Mouse (Mus musculus): Measurements from ENCODE around the gene Mfsd2a.
A peak's percentile ranks its signal among the peaks of the same experiment; 100 is the strongest.

Mfsd2a gene

DNA sequence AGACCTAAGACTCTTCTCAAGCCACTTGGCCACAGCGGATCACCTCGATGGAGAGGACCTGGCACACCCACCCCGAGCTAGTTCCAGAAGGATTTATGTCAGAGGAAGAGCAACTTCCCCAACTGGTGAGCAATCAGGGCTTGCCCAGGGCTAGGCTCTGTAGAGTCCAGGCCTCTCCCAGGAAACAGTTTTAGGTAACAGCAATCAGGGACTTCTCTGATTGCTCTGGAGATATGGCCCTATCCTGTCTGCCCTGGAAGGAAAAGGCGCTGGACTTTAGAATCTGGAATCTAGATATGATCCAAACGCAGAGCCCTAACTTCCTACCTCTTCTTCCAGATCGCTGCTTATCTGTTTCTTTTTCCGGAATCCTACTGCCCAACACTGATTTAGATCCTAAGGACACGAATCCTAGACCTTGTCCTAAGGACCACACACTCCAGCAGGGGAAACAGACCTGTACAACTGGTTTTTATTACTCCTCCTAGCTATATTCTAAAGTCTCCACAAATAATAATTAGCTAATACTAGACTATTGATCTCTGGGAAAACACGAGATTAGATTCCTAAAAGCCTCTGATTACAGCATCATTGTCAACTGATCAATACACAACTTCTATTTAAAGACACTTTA lies 25.4 kb downstream of the Mfsd2a start:
- DNase-seq (ENCODE audit: low spot score in 2 of 2) = no peak

- no peak for DNase-seq (ENCODE audit: low spot score in 2 of 2)
Observed at GRCm38 (mm10) chr4:122933857-122934256, 27.1 kb downstream of the Mfsd2a start.

DNA sequence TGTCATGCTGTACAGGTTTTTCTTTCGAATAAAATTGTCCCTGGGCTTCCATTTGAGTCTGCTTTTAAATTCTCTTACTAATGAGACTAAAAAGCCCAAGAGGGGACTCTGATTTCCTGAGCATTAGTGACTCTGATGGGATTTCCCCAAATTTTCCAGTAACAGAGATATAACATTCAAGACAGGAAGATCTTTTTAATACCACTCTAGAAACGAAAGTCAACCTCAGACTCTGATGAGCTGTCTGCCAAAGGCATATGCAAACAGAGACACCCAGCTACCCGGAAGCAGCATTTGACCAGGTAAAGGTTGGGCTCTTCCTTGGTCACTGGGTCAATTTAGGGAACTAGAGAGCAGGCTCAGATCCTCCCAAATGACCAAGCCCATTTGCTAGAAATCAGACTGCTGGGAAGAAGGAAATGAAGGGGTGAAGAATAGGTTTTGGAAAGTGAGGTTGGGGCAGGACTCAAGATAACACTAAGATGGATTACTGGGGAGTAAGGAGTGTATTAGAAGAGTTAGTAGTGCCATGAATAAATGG lies 27.9 kb downstream of the Mfsd2a start:
- DNase-seq (ENCODE audit: low spot score in 2 of 2) = no peak

- DNase-seq (ENCODE audit: low spot score in 2 of 2) = no peak
Observed at GRCm38 (mm10) chr4:122932239-122932978, 28.6 kb downstream of the Mfsd2a start.

- DNase-seq (ENCODE audit: low spot score in 2 of 2) = no peak
Observed at GRCm38 (mm10) chr4:122930939-122931590, 29.9 kb downstream of the Mfsd2a start.

DNA sequence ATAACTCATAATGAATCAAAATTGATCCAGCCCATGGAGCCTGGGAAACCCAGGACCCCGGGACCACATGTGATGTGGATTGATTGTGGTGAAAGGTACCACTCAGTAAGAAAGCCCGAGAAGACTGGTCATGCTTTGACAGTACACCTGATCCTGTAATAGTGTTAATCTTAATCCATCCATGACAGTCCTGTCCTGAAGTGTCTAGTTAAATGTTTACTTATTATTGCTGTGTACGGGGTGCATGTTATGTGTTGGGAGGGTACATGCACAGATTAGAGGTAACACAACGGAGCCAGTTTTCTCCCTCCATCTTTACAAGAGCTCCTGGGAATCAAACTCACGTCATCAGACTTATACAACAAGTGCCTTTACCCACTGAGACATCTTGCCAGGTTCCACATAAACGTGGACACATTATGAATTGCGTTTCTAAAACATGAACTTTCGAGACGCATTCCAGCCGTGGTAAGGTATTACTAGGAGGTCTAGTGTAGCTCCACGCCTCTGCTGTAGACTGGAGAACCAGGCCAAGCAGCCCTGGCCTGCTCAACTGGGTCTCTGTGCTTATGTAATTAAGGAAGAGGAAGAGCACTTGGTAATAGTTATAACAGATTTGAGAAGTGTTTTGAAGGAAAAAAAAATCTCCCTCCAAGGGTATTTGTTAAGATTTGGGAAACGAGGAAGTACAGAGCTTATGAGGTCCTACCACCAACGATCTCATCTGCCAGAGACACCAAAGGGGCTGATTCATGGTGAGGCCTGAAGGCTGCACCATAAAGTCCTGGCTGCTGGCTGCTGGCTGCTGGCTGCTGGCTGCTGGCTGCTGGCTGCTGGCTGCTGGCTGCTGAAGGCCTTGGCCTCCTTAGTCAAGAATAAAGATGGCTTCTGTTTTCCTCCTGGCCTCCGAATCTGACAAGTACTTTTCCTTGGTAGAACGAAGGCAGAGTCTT lies 37.3 kb downstream of the Mfsd2a start:
- DNase-seq (ENCODE audit: low spot score in 2 of 2) = peak in 1 of 2 experiments; percentile 9

DNA sequence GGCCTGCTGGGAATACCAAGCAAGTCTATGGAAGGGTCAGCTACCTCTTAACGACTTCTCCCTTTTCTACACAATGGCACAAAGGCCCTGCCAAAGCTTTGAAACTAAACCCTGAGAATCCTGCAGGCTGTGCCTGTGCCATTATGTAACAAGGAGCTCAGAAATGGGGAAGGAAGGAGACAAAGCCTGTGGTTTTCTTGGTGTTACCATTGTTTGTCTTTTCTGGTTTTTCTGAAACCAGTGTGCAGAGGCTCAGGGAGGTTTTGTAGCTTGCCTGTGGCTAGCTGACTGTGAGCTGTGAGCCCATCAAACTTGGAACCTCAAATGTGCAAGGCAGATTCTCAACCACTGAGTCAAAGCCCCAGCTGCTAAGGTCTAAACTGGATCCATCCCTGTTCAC lies 38.1 kb downstream of the Mfsd2a start:
- DNase-seq (ENCODE audit: low spot score in 2 of 2) = no peak

DNA sequence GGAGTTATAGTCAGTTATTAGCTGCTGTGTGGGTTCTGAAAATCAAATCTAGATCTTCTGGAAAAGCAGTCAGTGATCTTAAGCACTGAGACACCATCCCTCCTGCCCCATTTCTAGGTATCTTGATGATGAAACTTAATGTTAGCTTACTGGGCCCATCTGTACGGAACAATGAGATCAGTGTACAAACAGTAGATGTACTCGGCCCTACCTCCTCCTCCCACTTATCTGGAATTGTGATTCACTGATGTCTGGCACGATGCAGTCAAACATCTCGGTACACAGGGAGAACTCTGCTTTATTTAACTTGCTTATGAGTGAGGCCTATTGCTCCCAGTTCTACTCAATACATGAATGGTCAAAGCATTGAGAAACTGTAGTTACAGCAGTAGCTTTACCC lies 45.0 kb downstream of the Mfsd2a start:
- no peak for DNase-seq (ENCODE audit: low spot score in 2 of 2)

DNA sequence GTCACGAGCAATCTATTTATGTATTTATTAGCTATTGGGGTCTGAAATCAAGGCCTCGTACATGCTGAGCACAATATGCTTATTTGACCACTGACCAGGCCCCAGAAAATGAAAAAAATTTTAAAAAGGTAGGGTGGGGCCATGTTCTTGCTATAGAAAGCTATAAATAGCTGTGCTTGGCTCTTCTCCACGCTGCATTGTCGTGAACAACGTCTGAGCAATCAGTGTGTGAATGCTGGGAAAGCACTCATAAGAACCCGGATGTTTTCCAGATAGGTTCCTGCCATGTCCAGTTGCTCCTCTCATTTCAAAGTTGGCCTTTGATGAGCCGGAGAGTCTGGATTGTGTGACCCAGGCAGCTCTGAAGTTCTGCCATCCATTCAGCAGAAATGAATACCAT lies 46.8 kb downstream of the Mfsd2a start:
- DNase-seq (ENCODE audit: low spot score in 2 of 2) = no peak

DNA sequence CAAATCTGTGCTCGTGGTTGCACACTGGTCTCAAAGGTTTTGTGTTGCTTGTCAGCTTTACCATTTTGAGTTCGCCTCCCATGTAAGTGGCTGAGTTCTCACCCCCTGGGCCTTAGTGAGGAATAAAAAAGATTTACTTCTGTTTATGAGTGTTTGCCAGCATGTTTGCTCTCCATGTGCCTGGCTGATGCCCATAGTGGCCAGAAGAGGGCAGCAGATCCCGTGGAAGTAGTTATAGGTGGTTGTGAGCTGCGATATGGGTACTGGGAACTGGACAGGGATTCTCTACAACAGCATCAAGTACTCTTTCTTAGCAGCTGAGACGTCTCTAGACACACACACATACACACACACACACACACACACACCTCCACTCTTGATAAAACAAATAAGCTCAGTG lies 48.4 kb downstream of the Mfsd2a start:
- no peak for DNase-seq (ENCODE audit: low spot score in 2 of 2)

DNA sequence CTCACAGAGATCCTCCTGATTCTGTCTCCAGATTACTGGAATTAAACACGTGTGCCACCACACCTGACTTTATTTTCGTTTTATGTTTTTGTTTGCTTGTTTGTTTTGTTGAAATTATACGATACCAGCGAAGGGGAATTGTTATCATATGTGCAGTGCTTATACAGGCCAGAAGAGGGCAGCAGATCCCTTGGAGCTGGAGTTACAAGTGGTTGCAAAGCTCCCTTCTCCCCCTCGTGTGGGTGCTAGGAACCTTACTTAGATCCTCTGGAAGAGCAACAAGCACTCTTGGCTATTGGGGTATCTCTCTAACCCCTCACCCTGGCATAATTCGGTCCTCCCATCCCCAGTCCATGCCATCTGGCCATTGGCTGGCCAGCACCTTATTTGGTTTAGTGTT lies 50.4 kb downstream of the Mfsd2a start:
- no peak for DNase-seq (ENCODE audit: low spot score in 2 of 2)

GRCm38 (mm10) chr4:122909572-122910189 lies 51.3 kb downstream of the Mfsd2a start:
- DNase-seq (ENCODE audit: low spot score in 2 of 2) = no peak

DNA sequence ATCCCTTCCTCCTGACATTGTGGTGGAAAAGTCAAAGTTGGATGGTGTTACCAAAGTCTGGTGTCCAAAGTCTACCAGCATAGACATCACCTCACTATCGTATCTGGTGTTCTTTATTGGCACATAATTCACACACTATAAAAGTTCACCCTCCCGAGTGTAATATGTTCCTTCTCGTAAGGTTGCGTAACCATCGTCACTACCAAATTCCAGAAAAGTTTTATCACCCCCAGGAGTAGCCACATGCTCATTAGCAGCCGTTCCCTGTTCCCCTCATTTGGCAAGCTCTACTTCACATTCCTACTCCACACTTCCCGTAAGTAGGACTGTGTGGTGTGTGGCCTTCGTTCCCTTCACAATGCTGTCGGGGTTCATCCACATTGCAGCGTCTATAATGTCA lies 55.6 kb downstream of the Mfsd2a start:
- no peak for DNase-seq (ENCODE audit: low spot score in 2 of 2)

- no peak for DNase-seq (ENCODE audit: low spot score in 2 of 2)
Observed at GRCm38 (mm10) chr4:122903709-122904108, 57.3 kb downstream of the Mfsd2a start.

DNA sequence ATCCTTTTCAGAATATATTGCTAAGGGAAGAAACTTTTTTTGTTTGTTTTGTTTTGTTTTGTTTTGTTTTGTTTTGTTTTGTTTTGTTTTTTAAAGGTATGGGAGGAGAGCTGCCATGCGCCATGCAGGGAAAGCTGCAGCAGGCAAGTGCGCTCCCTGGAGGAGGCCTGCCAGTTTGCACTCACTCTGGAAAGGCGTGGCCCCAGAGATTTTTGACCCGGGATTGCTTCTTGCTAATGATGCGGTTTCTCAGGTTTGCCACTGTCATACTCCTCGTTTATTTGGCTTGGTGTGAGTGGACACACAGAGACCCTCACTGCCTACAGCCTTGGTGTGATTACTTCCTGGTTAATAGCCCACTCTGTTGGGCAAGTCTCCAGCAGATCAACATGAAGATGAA lies 58.8 kb downstream of the Mfsd2a start:
- no peak for DNase-seq (ENCODE audit: low spot score in 2 of 2)

- peak; percentile 37 to 39 for DNase-seq (ENCODE audit: low spot score in 2 of 2)
Observed at GRCm38 (mm10) chr4:122898313-122898712, 62.7 kb downstream of the Mfsd2a start.

DNA sequence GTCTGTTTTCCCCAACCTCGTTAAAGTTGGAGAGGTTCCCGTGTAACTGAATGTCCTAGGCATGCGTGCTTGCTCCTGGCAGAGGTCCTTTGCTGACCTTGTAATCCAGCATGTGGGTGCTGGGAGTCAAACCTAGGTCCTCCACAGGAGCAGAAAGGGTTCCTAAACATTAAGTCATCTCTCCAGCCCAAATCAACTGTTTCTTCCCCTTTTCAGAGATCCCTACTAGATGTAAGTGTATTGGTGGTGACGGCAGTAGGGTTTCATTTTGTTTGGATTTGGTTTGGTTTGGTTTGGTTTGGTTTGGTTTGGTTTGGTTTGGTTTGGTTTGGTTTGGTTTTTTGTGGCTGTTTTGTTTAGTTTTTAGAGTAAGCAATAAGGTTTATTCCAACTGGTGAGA lies 63.2 kb downstream of the Mfsd2a start:
- DNase-seq (ENCODE audit: low spot score in 2 of 2) = no peak
